Mouse (Mus musculus) left cerebral cortex, adult 2 months (tissue): ENCODE data around the gene Mmp8. TPM values are rescaled to one million over a fixed set of nuclear protein-coding genes. Genes with fewer than 3 reads are reported as not detected.

Experiments used
- DNase-seq, 2 experiments: peaks; one replicate each; pipeline ENCODE4 v3.0.0; 2021 to 2022; ENCODE audit warnings: low spot score in 2 of 2, mixed read lengths in 1 of 2; ENCODE audit errors: extremely low spot score in 1 of 2
- H3K27ac ChIP-seq: fragments of 200-600 bp; 2 replicates; pipeline ENCODE4 v1.8.1; 2022
- H3K4me3 ChIP-seq: fragments of 200-600 bp; 2 replicates; pipeline ENCODE4 v1.8.1; 2022
- CTCF ChIP-seq: fragments of 200-600 bp; IDR thresholded peaks from 2 replicates; pipeline ENCODE4 v1.8.1; 2022; ENCODE audit warnings: antibody characterized with exemption, mild to moderate bottlenecking, moderate library complexity
- intact Hi-C: fragments of 180-260 bp; cut with DNase I; formaldehyde crosslinking; loops from one replicate; pipeline ENCODE4 v1.15.1; 2025
- total RNA-seq, 2 experiments: library from RNA; stranded (reverse); gene quantifications; 2 replicates each; pipeline ENCODE4 v1.2.3; 2021

Gene Mmp8
- total RNA-seq, 2 experiments from 2014 or later: 0.14 TPM; not detected in 1

GRCm38 (mm10) chr9:7560026-7560425 is 1.8 kb downstream of the Mmp8 start:
- no peak for TF ChIP-seq CTCF
- Histone ChIP-seq H3K27ac (no peak overlapping the region), H3K4me3 (no peak overlapping the region)
- DNase-seq: no peak
- intact Hi-C loops: no loop called here

GRCm38 (mm10) chr9:7567376-7567775 is 9.1 kb downstream of the Mmp8 start:
- no peak overlapping the region for H3K4me3 ChIP-seq
- intact Hi-C loops: no loop called here
- no peak for DNase-seq
- TF ChIP-seq CTCF: no peak
- H3K27ac ChIP-seq: no peak overlapping the region

- H3K4me3 ChIP-seq: no peak overlapping the region
- no peak for TF ChIP-seq CTCF
- no peak for DNase-seq
- intact Hi-C loops: no loop called here
- H3K27ac ChIP-seq: no peak overlapping the region
Measured at GRCm38 (mm10) chr9:7567923-7568322, 9.7 kb downstream of the Mmp8 start.

- TF ChIP-seq CTCF: no peak
- H3K27ac ChIP-seq: no peak overlapping the region
- no peak for DNase-seq
- H3K4me3 ChIP-seq: no peak overlapping the region
- intact Hi-C loops: no loop called here
Measured at GRCm38 (mm10) chr9:7570485-7570884, 12.2 kb downstream of the Mmp8 start.

- H3K27ac ChIP-seq: no peak within 1 kb of the TSS
- intact Hi-C loops: no loop called here
- no peak for DNase-seq
- TF ChIP-seq CTCF: no peak
- H3K4me3 ChIP-seq: no peak within 1 kb of the TSS
Measured at GRCm38 (mm10) chr9:7571162-7571561, 12.9 kb downstream of the Mmp8 start, which contains the start of gene Mmp27. Gene Mmp27 (plus strand): TSS chr9:7571396.

- TF ChIP-seq CTCF: no peak
- intact Hi-C loops: no loop called here
- Histone ChIP-seq H3K27ac (no peak overlapping the region), H3K4me3 (no peak overlapping the region)
- DNase-seq: no peak
Measured at GRCm38 (mm10) chr9:7572188-7572587, 13.9 kb downstream of the Mmp8 start.

- DNase-seq: no peak
- no peak overlapping the region for H3K4me3 ChIP-seq
Measured at GRCm38 (mm10) chr9:7572663-7573308, 14.5 kb downstream of the Mmp8 start.

GRCm38 (mm10) chr9:7575526-7575925 is 17.3 kb downstream of the Mmp8 start:
- intact Hi-C loops: no loop called here
- H3K4me3 ChIP-seq: no peak overlapping the region
- no peak for TF ChIP-seq CTCF
- no peak overlapping the region for H3K27ac ChIP-seq
- no peak for DNase-seq

More at GRCm38 (mm10) chr9:7572663-7573308, 14.5 kb downstream of the Mmp8 start:
- TF ChIP-seq CTCF: no peak
- H3K27ac ChIP-seq: no peak overlapping the region
- intact Hi-C loops: no loop called here

GRCm38 (mm10) chr9:7577371-7577770 is 19.1 kb downstream of the Mmp8 start:
- DNase-seq: no peak
- no peak for TF ChIP-seq CTCF
- Histone ChIP-seq H3K27ac (no peak overlapping the region), H3K4me3 (no peak overlapping the region)
- intact Hi-C loops: no loop called here

- no peak for DNase-seq
- no peak overlapping the region for H3K27ac ChIP-seq
- intact Hi-C loops: no loop called here
- H3K4me3 ChIP-seq: no peak overlapping the region
- no peak for TF ChIP-seq CTCF
Measured at GRCm38 (mm10) chr9:7590063-7590462, 31.8 kb downstream of the Mmp8 start.

- no peak overlapping the region for H3K4me3 ChIP-seq
- intact Hi-C loops: no loop called here
Measured at GRCm38 (mm10) chr9:7593272-7593812, 35.1 kb downstream of the Mmp8 start.

GRCm38 (mm10) chr9:7594816-7595540 is 36.7 kb downstream of the Mmp8 start:
- peak; percentile 88 for TF ChIP-seq CTCF
- intact Hi-C loops: loop anchor here (2.0 kb wide), 3 partner anchors 40 to 378 kb away; no protein-coding TSS in a partner anchor
- Histone ChIP-seq H3K27ac (peak overlapping the region; percentile 83), H3K4me3 (peak overlapping the region; percentile 52)
- peak; percentile 77 to 83 for DNase-seq

More at GRCm38 (mm10) chr9:7593272-7593812, 35.1 kb downstream of the Mmp8 start:
- no peak for DNase-seq
- H3K27ac ChIP-seq: no peak overlapping the region
- no peak for TF ChIP-seq CTCF
